Mouse (Mus musculus): ENCODE data around the gene Nup210l. TPM values are rescaled to one million over a fixed set of nuclear protein-coding genes. Genes with fewer than 3 reads are reported as not detected.

Gene Nup210l
- polyA plus RNA-seq, 1 experiment from 2014 or later: 0.08 TPM

DNA sequence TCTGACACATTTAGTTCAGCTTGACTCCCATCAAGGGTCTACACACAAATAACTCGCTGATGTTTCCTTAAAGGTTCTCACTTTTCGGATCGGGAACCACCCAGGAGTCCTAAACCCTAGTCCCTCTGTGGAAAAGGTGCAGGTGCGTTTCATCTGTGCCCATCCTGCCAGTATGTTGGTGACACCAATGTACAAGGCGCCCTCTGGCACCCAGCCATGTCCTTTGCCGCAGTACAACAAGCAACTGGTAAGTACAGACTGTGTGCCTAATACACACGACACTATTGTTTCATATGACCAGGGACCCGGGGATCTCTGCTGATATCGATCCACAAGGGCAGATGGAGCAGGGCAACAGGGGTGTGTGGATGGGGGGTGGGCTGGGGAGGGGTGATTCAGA, 55.8 kb downstream of the Nup210l start:
- no peak overlapping the region for H3K4me2 ChIP-seq
- 67% methylated on average over 9 of the region's 9 CpGs for WGBS (ENCODE audit: insufficient replicate concordance)

DNA sequence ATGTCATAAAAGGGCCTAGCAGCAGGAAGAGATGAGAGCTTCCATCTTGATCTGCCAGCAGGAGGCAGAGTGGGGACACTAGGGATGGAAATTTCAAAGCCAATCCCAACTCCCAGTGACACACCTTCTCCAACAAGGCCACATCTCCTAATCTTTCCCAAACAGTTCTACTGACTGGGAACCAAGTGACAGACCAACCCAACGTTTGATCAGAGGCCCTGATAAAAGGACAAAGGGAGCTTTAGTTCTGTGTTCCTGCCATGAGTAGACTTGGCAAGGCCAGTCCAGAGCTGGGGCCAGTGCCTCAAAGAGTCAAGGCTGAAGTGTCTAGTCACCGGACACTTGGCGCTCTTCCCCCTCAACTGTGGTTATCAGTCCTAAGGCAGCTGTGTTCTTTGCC, 57.6 kb downstream of the Nup210l start:
- no peak for ATAC-seq (ENCODE audit: insufficient read depth)
- H3K27me3 ChIP-seq: no peaks in the 10 kb centered on the region
- H3K9me3 ChIP-seq (replicated peaks): no peaks in the 10 kb centered on the region
- H3K4me2 ChIP-seq: no peak overlapping the region
- no peak overlapping the region for H3K27ac ChIP-seq (replicated peaks)
- H3K9ac ChIP-seq: no peak overlapping the region
- 0 out of 2 replicates have a peak, but pooled peaks cover 4% of the 10 kb centered on the region for H3K4me1 ChIP-seq (replicated peaks)
- no peaks in the 10 kb centered on the region for H3K36me3 ChIP-seq (replicated peaks)
- no peak overlapping the region for H3K4me3 ChIP-seq (replicated peaks)
- whole genome bisulfite sequencing (ENCODE audit: insufficient replicate concordance): 45% methylated on average over 3 of the region's 3 CpGs

More for the DNA sequence above, 55.8 kb downstream of the Nup210l start:
- Histone ChIP-seq H3K4me3 (replicated peaks) (no peak overlapping the region), H3K4me1 (replicated peaks) (0 out of 2 replicates have a peak, but pooled peaks cover 4% of the 10 kb centered on the region), H3K27me3 (no peaks in the 10 kb centered on the region), H3K9me3 (replicated peaks) (no peaks in the 10 kb centered on the region), H3K36me3 (replicated peaks) (no peaks in the 10 kb centered on the region), H3K27ac (replicated peaks) (no peak overlapping the region), H3K9ac (no peak overlapping the region)
- ATAC-seq (ENCODE audit: insufficient read depth): no peak

DNA sequence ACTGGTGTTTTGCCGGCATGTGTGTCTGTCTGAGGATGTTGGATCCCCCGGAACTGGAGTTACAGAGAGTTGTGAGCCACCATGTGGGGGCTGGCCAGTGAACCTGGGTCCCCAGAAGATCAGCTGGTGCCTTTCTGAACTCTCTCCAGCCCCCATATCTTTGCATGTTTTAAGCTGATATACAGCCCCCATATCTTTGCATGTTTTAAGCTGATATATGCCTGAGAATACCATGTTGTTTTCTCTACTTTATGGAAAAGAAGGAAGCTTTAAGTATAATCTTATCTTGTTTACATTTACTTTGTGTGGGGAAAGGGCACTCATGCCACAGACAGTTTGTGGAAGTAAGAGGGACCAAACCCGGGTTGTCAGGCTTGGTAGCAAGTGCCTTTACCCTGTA, 75.6 kb downstream of the Nup210l start:
- H3K9ac ChIP-seq: no peak overlapping the region
- H3K4me1 ChIP-seq (replicated peaks): no peaks in the 10 kb centered on the region
- H3K9me3 ChIP-seq (replicated peaks): no peaks in the 10 kb centered on the region
- 45% methylated on average over 3 of the region's 3 CpGs for WGBS (ENCODE audit: insufficient replicate concordance)
- H3K27me3 ChIP-seq: no peaks in the 10 kb centered on the region
- H3K4me2 ChIP-seq: no peak overlapping the region
- H3K36me3 ChIP-seq (replicated peaks): no peaks in the 10 kb centered on the region
- ATAC-seq (ENCODE audit: insufficient read depth): no peak
- no peak overlapping the region for H3K4me3 ChIP-seq (replicated peaks)
- H3K27ac ChIP-seq (replicated peaks): no peak overlapping the region

DNA sequence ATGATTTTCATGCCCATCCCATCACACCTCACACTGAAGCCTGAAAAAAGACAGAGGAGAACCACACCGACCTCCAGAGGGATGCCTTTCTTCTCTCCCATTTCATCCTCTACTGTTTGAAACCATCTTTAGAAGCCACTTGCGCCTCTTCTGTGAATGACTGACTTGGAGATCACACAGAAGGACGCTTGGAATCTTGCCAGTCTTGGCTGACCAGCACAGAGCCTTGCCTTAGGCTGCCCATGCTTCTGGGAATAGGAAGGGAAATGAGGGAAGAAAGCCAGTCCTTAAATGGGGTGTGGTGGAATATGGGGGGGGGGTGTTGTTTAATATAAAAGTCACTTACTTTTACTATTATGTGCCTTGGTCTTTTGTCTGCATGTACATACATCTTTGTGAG, 79.6 kb downstream of the Nup210l start:
- no peaks in the 10 kb centered on the region for H3K36me3 ChIP-seq (replicated peaks)
- no peaks in the 10 kb centered on the region for H3K4me1 ChIP-seq (replicated peaks)
- WGBS (ENCODE audit: insufficient replicate concordance): 62% methylated on average over 3 of the region's 3 CpGs
- no peaks in the 10 kb centered on the region for H3K27me3 ChIP-seq
- no peak overlapping the region for H3K9ac ChIP-seq
- no peak overlapping the region for H3K4me2 ChIP-seq
- no peak overlapping the region for H3K4me3 ChIP-seq (replicated peaks)
- ATAC-seq (ENCODE audit: insufficient read depth): no peak
- H3K27ac ChIP-seq (replicated peaks): no peak overlapping the region
- H3K9me3 ChIP-seq (replicated peaks): no peaks in the 10 kb centered on the region

DNA sequence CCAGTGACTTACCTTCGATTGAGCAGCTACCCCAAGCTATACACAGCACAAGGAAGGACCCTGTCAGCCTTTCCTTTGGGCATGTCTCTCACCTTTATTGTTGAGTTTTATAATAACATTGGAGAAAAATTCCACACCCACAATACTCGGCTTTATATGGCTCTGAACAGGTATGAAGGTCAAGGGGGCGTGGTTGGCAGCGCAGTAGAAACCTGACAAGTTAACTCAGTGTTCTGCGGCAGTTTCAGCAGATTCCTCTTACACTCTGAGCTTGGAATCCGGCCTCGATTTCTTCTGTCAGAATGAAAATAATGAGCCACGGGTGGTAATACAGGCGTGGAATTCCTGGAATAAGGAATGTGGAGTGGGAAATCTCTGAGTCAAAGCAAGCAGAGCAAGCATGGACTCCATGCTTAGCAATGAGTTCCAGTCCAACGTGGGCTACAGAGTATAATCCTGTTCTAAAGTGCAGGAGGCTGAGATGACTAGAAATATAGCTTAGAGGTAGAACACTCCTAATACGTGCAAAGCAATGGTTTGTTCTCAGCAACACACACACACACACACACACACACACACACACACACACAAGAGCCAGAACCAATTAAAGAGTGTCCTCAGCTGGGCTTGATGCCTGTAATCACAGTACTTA, 87.1 kb downstream of the Nup210l start:
- WGBS (ENCODE audit: insufficient replicate concordance): 59% methylated on average over 11 of the region's 11 CpGs
- Histone ChIP-seq H3K9me3 (replicated peaks) (no peaks in the 10 kb centered on the region), H3K27ac (replicated peaks) (no peak overlapping the region), H3K27me3 (no peaks in the 10 kb centered on the region), H3K4me1 (replicated peaks) (no peaks in the 10 kb centered on the region), H3K4me2 (no peak overlapping the region), H3K4me3 (replicated peaks) (no peak overlapping the region), H3K9ac (no peak overlapping the region), H3K36me3 (replicated peaks) (no peaks in the 10 kb centered on the region)
- no peak for ATAC-seq (ENCODE audit: insufficient read depth)

DNA sequence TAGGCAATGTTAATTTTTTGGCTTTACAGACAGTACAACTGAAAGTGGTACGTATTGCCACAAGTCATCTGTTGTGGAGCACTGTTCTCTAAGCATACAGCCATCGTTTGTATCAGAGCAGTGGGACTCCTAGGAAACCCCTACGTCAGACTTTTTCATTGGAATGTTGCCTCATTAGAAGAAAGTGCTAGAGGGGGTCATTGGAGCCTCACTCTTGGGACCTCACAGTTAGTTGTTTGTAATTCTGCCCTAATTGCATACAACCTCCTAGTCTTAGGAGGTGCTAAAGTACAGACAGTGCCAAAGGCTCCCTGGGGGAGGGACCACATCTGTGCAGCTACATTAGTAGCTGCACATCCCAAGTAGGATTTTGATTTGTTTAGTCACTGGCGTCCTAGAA, 90.8 kb downstream of the Nup210l start:
- H3K4me1 ChIP-seq (replicated peaks): no peaks in the 10 kb centered on the region
- WGBS (ENCODE audit: insufficient replicate concordance): 52% methylated on average over 4 of the region's 4 CpGs
- no peak for ATAC-seq (ENCODE audit: insufficient read depth)
- H3K27me3 ChIP-seq: no peaks in the 10 kb centered on the region
- H3K9me3 ChIP-seq (replicated peaks): no peaks in the 10 kb centered on the region
- no peak overlapping the region for H3K4me3 ChIP-seq (replicated peaks)
- no peaks in the 10 kb centered on the region for H3K36me3 ChIP-seq (replicated peaks)
- no peak overlapping the region for H3K9ac ChIP-seq
- no peak overlapping the region for H3K27ac ChIP-seq (replicated peaks)
- H3K4me2 ChIP-seq: no peak overlapping the region

DNA sequence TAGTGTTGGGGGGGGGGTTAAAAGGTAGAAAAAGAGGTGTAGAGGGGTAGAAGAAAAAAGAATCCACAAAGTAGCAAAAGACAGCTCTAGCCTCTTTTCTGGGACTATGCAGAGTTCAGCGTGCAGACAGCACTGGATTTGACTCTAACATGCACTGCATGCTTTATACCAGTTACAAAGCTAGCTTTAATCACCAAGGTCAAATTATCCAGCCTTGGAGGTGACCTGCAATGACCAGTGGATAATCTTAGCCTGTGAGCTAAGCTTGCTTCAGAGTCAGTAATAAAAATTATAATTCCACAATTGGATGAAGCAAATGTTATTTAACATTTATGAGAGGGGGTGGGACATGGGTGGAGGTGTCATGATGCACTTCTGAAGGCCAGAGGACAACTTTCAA, 91.7 kb downstream of the Nup210l start:
- Histone ChIP-seq H3K36me3 (replicated peaks) (no peaks in the 10 kb centered on the region), H3K27ac (replicated peaks) (no peak overlapping the region), H3K27me3 (no peaks in the 10 kb centered on the region), H3K4me2 (no peak overlapping the region), H3K9me3 (replicated peaks) (no peaks in the 10 kb centered on the region), H3K4me1 (replicated peaks) (no peaks in the 10 kb centered on the region), H3K4me3 (replicated peaks) (no peak overlapping the region), H3K9ac (no peak overlapping the region)
- 63% methylated on average over 1 of the region's 1 CpGs for WGBS (ENCODE audit: insufficient replicate concordance)
- ATAC-seq (ENCODE audit: insufficient read depth): no peak

DNA sequence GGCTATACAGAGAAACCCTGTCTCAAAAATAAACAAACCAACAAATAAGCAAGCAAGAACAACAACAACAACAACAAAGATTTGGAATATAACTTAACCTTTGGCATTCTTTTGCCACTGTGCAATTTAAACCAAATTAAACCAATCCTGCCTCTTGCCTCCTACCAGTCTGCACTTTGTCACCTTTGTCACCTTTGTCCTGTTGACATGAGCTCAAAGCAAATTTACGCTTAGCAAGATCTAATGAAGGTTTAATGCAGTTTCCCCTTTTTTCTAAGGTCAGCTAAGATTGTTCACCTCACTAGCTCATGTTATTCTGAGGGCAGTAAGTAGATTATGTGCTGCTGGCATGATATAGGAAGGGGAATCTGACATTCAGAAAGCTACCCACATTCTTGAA, 93.6 kb downstream of the Nup210l start:
- ATAC-seq (ENCODE audit: insufficient read depth): no peak
- Histone ChIP-seq H3K4me1 (replicated peaks) (no peaks in the 10 kb centered on the region), H3K9ac (no peak overlapping the region), H3K27me3 (no peaks in the 10 kb centered on the region), H3K4me2 (no peak overlapping the region), H3K9me3 (replicated peaks) (no peaks in the 10 kb centered on the region), H3K27ac (replicated peaks) (no peak overlapping the region), H3K36me3 (replicated peaks) (no peaks in the 10 kb centered on the region), H3K4me3 (replicated peaks) (no peak overlapping the region)
- WGBS (ENCODE audit: insufficient replicate concordance): 50% methylated on average over 1 of the region's 1 CpGs

DNA sequence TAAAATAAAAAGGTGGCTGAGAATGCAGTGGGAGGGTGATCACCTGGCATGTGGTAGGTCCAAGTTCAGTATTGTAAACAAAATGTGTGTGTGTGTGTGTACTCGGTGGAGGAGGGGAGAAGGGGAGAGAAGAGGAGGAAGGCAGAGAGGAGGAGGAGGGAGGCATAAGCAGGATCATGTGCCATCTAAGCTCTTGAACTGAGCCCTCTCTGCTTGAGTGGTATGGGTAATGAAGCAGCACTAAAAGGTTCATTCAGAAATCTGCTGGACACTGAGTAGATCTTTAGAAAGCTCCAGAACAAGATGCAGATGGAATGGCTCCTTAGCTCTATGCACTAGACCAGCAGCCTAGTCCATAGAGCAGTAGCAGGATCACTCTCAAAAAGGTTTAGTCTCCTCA, 99.0 kb downstream of the Nup210l start:
- Histone ChIP-seq H3K4me3 (replicated peaks) (no peak overlapping the region), H3K27ac (replicated peaks) (no peak overlapping the region)
- 70% methylated on average over 1 of the region's 1 CpGs for WGBS (ENCODE audit: insufficient replicate concordance)

DNA sequence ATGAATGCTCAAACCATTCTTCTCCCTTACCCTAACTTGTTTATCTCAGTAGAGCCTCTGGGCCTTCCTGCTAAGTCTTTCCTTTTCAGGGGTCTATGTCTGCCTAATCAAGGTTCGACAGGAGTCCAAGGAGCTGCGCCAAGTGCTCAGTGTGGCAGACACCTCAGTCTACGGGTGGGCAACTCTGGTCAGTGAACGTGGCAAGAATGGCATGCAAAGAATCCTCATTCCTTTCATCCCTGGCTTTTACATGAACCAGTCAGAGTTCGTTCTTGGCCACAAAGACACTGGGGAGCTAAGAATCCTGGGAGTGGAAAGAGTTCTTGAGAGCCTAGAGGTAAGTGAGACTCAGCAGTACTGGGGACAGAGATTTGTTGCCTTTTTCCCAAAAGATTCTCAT, 99.7 kb downstream of the Nup210l start:
- WGBS (ENCODE audit: insufficient replicate concordance): 61% methylated on average over 5 of the region's 5 CpGs
- no peak for ATAC-seq (ENCODE audit: insufficient read depth)
- no peaks in the 10 kb centered on the region for H3K9me3 ChIP-seq (replicated peaks)
- no peak overlapping the region for H3K4me2 ChIP-seq
- H3K27me3 ChIP-seq: no peaks in the 10 kb centered on the region
- H3K4me3 ChIP-seq (replicated peaks): no peak overlapping the region
- H3K4me1 ChIP-seq (replicated peaks): no peaks in the 10 kb centered on the region
- peaks cover 16% of the 10 kb centered on the region for H3K36me3 ChIP-seq (replicated peaks)
- no peak overlapping the region for H3K27ac ChIP-seq (replicated peaks)
- H3K9ac ChIP-seq: no peak overlapping the region

More for the DNA sequence above, 99.0 kb downstream of the Nup210l start:
- no peak overlapping the region for H3K9ac ChIP-seq
- no peak overlapping the region for H3K4me2 ChIP-seq
- H3K4me1 ChIP-seq (replicated peaks): no peaks in the 10 kb centered on the region
- peaks cover 9% of the 10 kb centered on the region for H3K36me3 ChIP-seq (replicated peaks)
- no peak for ATAC-seq (ENCODE audit: insufficient read depth)
- no peaks in the 10 kb centered on the region for H3K27me3 ChIP-seq
- no peaks in the 10 kb centered on the region for H3K9me3 ChIP-seq (replicated peaks)

DNA sequence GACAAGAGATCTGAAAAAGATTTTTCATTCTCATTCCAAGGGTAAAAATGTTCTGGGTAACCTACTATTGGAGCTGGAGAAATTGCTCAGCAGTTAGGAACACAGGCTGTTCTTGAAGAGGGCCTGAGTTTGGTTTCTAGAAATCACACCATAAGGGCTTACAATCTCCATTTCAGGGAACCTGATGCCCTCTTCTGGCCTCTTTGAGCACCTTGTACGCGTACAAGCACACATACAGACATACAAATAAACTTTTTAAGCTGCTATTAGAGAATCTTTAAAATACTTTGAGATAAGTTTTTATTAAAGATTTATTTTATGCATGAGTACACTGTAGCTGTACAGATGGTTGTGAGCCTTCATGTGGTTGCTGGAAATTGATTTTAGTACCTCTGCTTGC, 100.7 kb downstream of the Nup210l start:
- 91% methylated on average over 2 of the region's 2 CpGs for WGBS (ENCODE audit: insufficient replicate concordance)

DNA sequence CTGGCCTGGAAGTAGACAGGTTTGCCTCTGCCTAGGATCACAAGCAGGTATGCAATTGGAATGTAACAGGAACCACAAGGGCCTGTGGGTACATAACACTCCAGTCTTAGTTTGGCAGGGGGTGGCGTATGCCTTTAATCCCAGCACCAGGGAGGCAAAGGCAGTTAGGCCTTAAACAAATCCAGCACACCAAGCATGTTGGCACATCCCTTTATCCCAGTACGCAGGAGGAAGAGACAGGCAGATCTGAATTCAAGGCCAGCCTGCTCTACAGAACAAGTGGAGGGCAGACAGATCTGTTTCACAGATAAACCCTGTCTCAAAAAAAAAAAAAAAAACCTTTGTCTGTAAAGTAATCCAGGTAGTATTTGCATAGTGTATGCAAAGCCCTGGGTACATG, 104.7 kb downstream of the Nup210l start:
- Histone ChIP-seq H3K36me3 (replicated peaks) (peaks cover 56% of the 10 kb centered on the region), H3K4me1 (replicated peaks) (peaks cover 27% of the 10 kb centered on the region), H3K4me2 (no peak overlapping the region), H3K27me3 (no peaks in the 10 kb centered on the region), H3K9ac (no peak overlapping the region), H3K27ac (replicated peaks) (no peak overlapping the region), H3K9me3 (replicated peaks) (no peaks in the 10 kb centered on the region), H3K4me3 (replicated peaks) (no peak overlapping the region)
- ATAC-seq (ENCODE audit: insufficient read depth): no peak
- 75% methylated on average over 2 of the region's 2 CpGs for WGBS (ENCODE audit: insufficient replicate concordance)

More for the DNA sequence above, 100.7 kb downstream of the Nup210l start:
- no peak overlapping the region for H3K4me3 ChIP-seq (replicated peaks)
- H3K27ac ChIP-seq (replicated peaks): no peak overlapping the region
- H3K4me1 ChIP-seq (replicated peaks): no peaks in the 10 kb centered on the region
- H3K27me3 ChIP-seq: no peaks in the 10 kb centered on the region
- H3K9ac ChIP-seq: no peak overlapping the region
- peaks cover 26% of the 10 kb centered on the region for H3K36me3 ChIP-seq (replicated peaks)
- no peak for ATAC-seq (ENCODE audit: insufficient read depth)
- H3K4me2 ChIP-seq: no peak overlapping the region
- no peaks in the 10 kb centered on the region for H3K9me3 ChIP-seq (replicated peaks)
